Mouse (Mus musculus): ENCODE data around the gene Runx2. TPM values are rescaled to one million over a fixed set of nuclear protein-coding genes. Genes with fewer than 3 reads are reported as not detected.

Runx2 gene
- polyA plus RNA-seq, 1 experiment from 2014 or later = 0.44 TPM

GRCm38 (mm10) chr17:44524146-44524545 lies 290.5 kb downstream of the Runx2 start:
- ATAC-seq (ENCODE audit: low read depth) = no peak
- WGBS = 86% methylated on average over 1 of the region's 1 CpGs
- no peaks in the 10 kb centered on the region for H3K27me3 ChIP-seq (ENCODE audit: control insufficient read depth, insufficient read depth, low read length)
- H3K9me3 ChIP-seq (ENCODE audit: control insufficient read depth, low read length) = no peaks in the 10 kb centered on the region
- H3K27ac ChIP-seq (ENCODE audit: low read depth, low read length) = no peak overlapping the region
- H3K36me3 ChIP-seq (ENCODE audit: control insufficient read depth, insufficient read depth, low read length) = no peaks in the 10 kb centered on the region
- H3K4me2 ChIP-seq (ENCODE audit: low read depth, low read length) = no peak overlapping the region
- no peaks in the 10 kb centered on the region for H3K4me1 ChIP-seq (ENCODE audit: control insufficient read depth, insufficient read depth, low read length)
- no peak overlapping the region for H3K9ac ChIP-seq (replicated peaks; ENCODE audit: low read depth, low read length)
- H3K4me3 ChIP-seq (ENCODE audit: low read depth, low read length) = no peak overlapping the region

GRCm38 (mm10) chr17:44522906-44523305 lies 291.7 kb downstream of the Runx2 start:
- H3K4me3 ChIP-seq (ENCODE audit: low read depth, low read length) = no peak overlapping the region
- H3K27ac ChIP-seq (ENCODE audit: low read depth, low read length) = no peak overlapping the region
- H3K9me3 ChIP-seq (ENCODE audit: control insufficient read depth, low read length) = no peaks in the 10 kb centered on the region
- H3K36me3 ChIP-seq (ENCODE audit: control insufficient read depth, insufficient read depth, low read length) = no peaks in the 10 kb centered on the region
- WGBS = 69% methylated on average over 5 of the region's 5 CpGs
- ATAC-seq (ENCODE audit: low read depth) = no peak
- no peaks in the 10 kb centered on the region for H3K4me1 ChIP-seq (ENCODE audit: control insufficient read depth, insufficient read depth, low read length)
- no peaks in the 10 kb centered on the region for H3K27me3 ChIP-seq (ENCODE audit: control insufficient read depth, insufficient read depth, low read length)
- H3K4me2 ChIP-seq (ENCODE audit: low read depth, low read length) = no peak overlapping the region
- no peak overlapping the region for H3K9ac ChIP-seq (replicated peaks; ENCODE audit: low read depth, low read length)

GRCm38 (mm10) chr17:44520122-44521075 lies 294.2 kb downstream of the Runx2 start:
- no peaks in the 10 kb centered on the region for H3K4me1 ChIP-seq (ENCODE audit: control insufficient read depth, insufficient read depth, low read length)
- no peaks in the 10 kb centered on the region for H3K27me3 ChIP-seq (ENCODE audit: control insufficient read depth, insufficient read depth, low read length)
- no peak overlapping the region for H3K9ac ChIP-seq (replicated peaks; ENCODE audit: low read depth, low read length)
- no peak overlapping the region for H3K4me3 ChIP-seq (ENCODE audit: low read depth, low read length)
- H3K27ac ChIP-seq (ENCODE audit: low read depth, low read length) = no peak overlapping the region
- no peaks in the 10 kb centered on the region for H3K9me3 ChIP-seq (ENCODE audit: control insufficient read depth, low read length)
- H3K36me3 ChIP-seq (ENCODE audit: control insufficient read depth, insufficient read depth, low read length) = no peaks in the 10 kb centered on the region
- 73% methylated on average over 11 of the region's 11 CpGs for WGBS
- ATAC-seq (ENCODE audit: low read depth) = no peak
- no peak overlapping the region for H3K4me2 ChIP-seq (ENCODE audit: low read depth, low read length)

- no peak overlapping the region for H3K4me2 ChIP-seq (ENCODE audit: low read depth, low read length)
- no peaks in the 10 kb centered on the region for H3K4me1 ChIP-seq (ENCODE audit: control insufficient read depth, insufficient read depth, low read length)
- no peak overlapping the region for H3K27ac ChIP-seq (ENCODE audit: low read depth, low read length)
- no peaks in the 10 kb centered on the region for H3K9me3 ChIP-seq (ENCODE audit: control insufficient read depth, low read length)
- no peak overlapping the region for H3K9ac ChIP-seq (replicated peaks; ENCODE audit: low read depth, low read length)
- no peak for ATAC-seq (ENCODE audit: low read depth)
- 96% methylated on average over 3 of the region's 3 CpGs for WGBS
- no peaks in the 10 kb centered on the region for H3K36me3 ChIP-seq (ENCODE audit: control insufficient read depth, insufficient read depth, low read length)
- H3K27me3 ChIP-seq (ENCODE audit: control insufficient read depth, insufficient read depth, low read length) = no peaks in the 10 kb centered on the region
- H3K4me3 ChIP-seq (ENCODE audit: low read depth, low read length) = no peak overlapping the region
Observed at GRCm38 (mm10) chr17:44519356-44519755, 295.2 kb downstream of the Runx2 start.

- Histone ChIP-seq H3K27me3 (ENCODE audit: control insufficient read depth, insufficient read depth, low read length) (no peaks in the 10 kb centered on the region), H3K9ac (replicated peaks; ENCODE audit: low read depth, low read length) (no peak overlapping the region), H3K36me3 (ENCODE audit: control insufficient read depth, insufficient read depth, low read length) (no peaks in the 10 kb centered on the region), H3K27ac (ENCODE audit: low read depth, low read length) (no peak overlapping the region), H3K4me3 (ENCODE audit: low read depth, low read length) (no peak overlapping the region), H3K4me2 (ENCODE audit: low read depth, low read length) (no peak overlapping the region), H3K4me1 (ENCODE audit: control insufficient read depth, insufficient read depth, low read length) (no peaks in the 10 kb centered on the region), H3K9me3 (ENCODE audit: control insufficient read depth, low read length) (no peaks in the 10 kb centered on the region)
- ATAC-seq (ENCODE audit: low read depth) = no peak
- WGBS = 90% methylated on average over 6 of the region's 6 CpGs
Observed at GRCm38 (mm10) chr17:44518156-44518555, 296.4 kb downstream of the Runx2 start.

- WGBS = 61% methylated on average over 7 of the region's 7 CpGs
- ATAC-seq (ENCODE audit: low read depth) = no peak
- Histone ChIP-seq H3K9me3 (ENCODE audit: control insufficient read depth, low read length) (no peaks in the 10 kb centered on the region), H3K4me3 (ENCODE audit: low read depth, low read length) (no peak overlapping the region), H3K9ac (replicated peaks; ENCODE audit: low read depth, low read length) (no peak overlapping the region), H3K36me3 (ENCODE audit: control insufficient read depth, insufficient read depth, low read length) (no peaks in the 10 kb centered on the region), H3K4me2 (ENCODE audit: low read depth, low read length) (no peak overlapping the region), H3K27me3 (ENCODE audit: control insufficient read depth, insufficient read depth, low read length) (no peaks in the 10 kb centered on the region), H3K27ac (ENCODE audit: low read depth, low read length) (no peak overlapping the region), H3K4me1 (ENCODE audit: control insufficient read depth, insufficient read depth, low read length) (no peaks in the 10 kb centered on the region)
Observed at GRCm38 (mm10) chr17:44508198-44508715, 306.3 kb downstream of the Runx2 start.

GRCm38 (mm10) chr17:44507741-44508140 lies 306.9 kb downstream of the Runx2 start:
- WGBS = 93% methylated on average over 3 of the region's 3 CpGs
- H3K9me3 ChIP-seq (ENCODE audit: control insufficient read depth, low read length) = no peaks in the 10 kb centered on the region
- ATAC-seq (ENCODE audit: low read depth) = no peak
- no peak overlapping the region for H3K9ac ChIP-seq (replicated peaks; ENCODE audit: low read depth, low read length)
- no peaks in the 10 kb centered on the region for H3K27me3 ChIP-seq (ENCODE audit: control insufficient read depth, insufficient read depth, low read length)
- H3K4me2 ChIP-seq (ENCODE audit: low read depth, low read length) = no peak overlapping the region
- no peaks in the 10 kb centered on the region for H3K36me3 ChIP-seq (ENCODE audit: control insufficient read depth, insufficient read depth, low read length)
- H3K4me1 ChIP-seq (ENCODE audit: control insufficient read depth, insufficient read depth, low read length) = no peaks in the 10 kb centered on the region
- no peak overlapping the region for H3K27ac ChIP-seq (ENCODE audit: low read depth, low read length)
- H3K4me3 ChIP-seq (ENCODE audit: low read depth, low read length) = no peak overlapping the region

- Histone ChIP-seq H3K9ac (replicated peaks; ENCODE audit: low read depth, low read length) (no peak overlapping the region), H3K4me3 (ENCODE audit: low read depth, low read length) (no peak overlapping the region), H3K27me3 (ENCODE audit: control insufficient read depth, insufficient read depth, low read length) (no peaks in the 10 kb centered on the region), H3K4me1 (ENCODE audit: control insufficient read depth, insufficient read depth, low read length) (no peaks in the 10 kb centered on the region), H3K36me3 (ENCODE audit: control insufficient read depth, insufficient read depth, low read length) (no peaks in the 10 kb centered on the region), H3K27ac (ENCODE audit: low read depth, low read length) (no peak overlapping the region), H3K4me2 (ENCODE audit: low read depth, low read length) (no peak overlapping the region), H3K9me3 (ENCODE audit: control insufficient read depth, low read length) (no peaks in the 10 kb centered on the region)
- ATAC-seq (ENCODE audit: low read depth) = no peak
- 61% methylated on average over 3 of the region's 3 CpGs for WGBS
Observed at GRCm38 (mm10) chr17:44506524-44506923, 308.1 kb downstream of the Runx2 start.

GRCm38 (mm10) chr17:44504794-44505317 lies 309.7 kb downstream of the Runx2 start:
- Histone ChIP-seq H3K9me3 (ENCODE audit: control insufficient read depth, low read length) (no peaks in the 10 kb centered on the region), H3K27me3 (ENCODE audit: control insufficient read depth, insufficient read depth, low read length) (no peaks in the 10 kb centered on the region), H3K4me1 (ENCODE audit: control insufficient read depth, insufficient read depth, low read length) (no peaks in the 10 kb centered on the region), H3K4me2 (ENCODE audit: low read depth, low read length) (no peak overlapping the region), H3K36me3 (ENCODE audit: control insufficient read depth, insufficient read depth, low read length) (no peaks in the 10 kb centered on the region), H3K9ac (replicated peaks; ENCODE audit: low read depth, low read length) (no peak overlapping the region), H3K4me3 (ENCODE audit: low read depth, low read length) (no peak overlapping the region), H3K27ac (ENCODE audit: low read depth, low read length) (no peak overlapping the region)
- no peak for ATAC-seq (ENCODE audit: low read depth)
- 95% methylated on average over 10 of the region's 10 CpGs for WGBS

All from neural tube, embryonic 14.5 days (tissue).